Mouse (Mus musculus) layer of hippocampus, postnatal 25 days (tissue): ENCODE data around the gene Hoxa9. TPM values are rescaled to one million over a fixed set of nuclear protein-coding genes. Genes with fewer than 3 reads are reported as not detected.

Experiments used
- DNase-seq, 2 experiments: peaks; one replicate each; pipeline ENCODE4 v3.0.0; 2022; ENCODE audit warnings: mixed read lengths in 2 of 2, low spot score in 1 of 2; ENCODE audit errors: extremely low spot score in 1 of 2
- total RNA-seq, 2 experiments: library from RNA; stranded (reverse); gene quantifications; 2 replicates each; pipeline ENCODE4 v1.2.3; 2021

Hoxa9 gene
- total RNA-seq, 2 experiments from 2014 or later = not detected

DNA sequence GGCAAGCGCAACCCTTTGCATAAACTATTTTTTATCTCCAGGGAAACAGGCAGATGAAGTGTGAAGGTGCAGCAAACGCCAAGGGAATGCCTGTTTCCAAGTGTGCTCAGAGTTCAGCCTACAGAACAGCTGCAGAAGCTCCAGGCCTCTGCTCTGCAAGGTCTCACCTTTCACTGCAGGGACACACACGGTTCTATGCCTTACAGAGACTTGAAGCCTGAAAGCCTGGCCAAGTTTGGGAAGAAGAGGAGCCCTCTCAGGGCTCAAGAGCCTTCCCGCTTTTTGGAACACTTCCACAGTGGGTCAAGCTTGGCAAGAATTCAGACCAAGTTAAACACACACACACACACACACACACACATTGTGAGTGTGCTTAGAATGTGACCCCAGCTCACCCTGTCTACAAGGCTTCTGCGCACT is 41.7 kb downstream of the Hoxa9 start:
- no peak for DNase-seq

DNA sequence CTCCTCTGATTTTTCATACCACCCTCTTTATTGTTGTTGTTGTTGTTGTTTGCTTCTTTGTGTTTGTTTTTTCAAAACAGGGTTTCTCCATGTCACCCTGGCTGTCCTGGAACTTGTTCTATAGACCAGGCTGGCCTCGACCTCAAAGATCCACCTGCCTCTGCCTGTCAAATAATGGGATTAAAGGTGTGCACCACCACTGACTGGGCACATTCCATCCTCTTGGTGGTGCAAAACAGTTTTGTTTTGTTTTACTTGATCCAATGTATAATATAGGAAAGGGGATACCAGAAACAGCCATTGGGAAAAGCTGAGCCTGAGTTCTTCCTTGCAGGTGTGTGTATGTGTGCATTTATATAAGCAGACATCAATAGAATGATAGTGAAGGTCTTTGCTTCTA is 44.4 kb downstream of the Hoxa9 start:
- no peak for DNase-seq

DNA sequence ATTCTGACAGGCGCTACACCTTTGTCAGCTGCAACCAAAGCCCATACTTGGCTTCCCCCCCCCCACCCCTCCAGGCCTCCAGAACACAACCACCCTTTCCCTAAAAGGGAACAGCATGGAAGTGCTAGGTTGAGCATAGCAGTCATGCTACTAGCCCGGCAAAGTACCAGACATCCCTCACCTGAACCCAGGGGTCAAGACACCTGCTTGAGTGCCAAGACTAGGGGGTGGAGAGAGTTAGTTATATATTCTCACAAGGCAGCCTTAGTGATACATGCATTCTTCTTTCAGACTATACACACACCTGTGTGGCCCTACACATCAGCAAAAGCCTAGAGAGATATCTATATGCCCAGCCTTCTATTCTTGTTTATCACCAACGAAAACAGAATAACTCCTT is 45.1 kb downstream of the Hoxa9 start:
- no peak for DNase-seq

DNA sequence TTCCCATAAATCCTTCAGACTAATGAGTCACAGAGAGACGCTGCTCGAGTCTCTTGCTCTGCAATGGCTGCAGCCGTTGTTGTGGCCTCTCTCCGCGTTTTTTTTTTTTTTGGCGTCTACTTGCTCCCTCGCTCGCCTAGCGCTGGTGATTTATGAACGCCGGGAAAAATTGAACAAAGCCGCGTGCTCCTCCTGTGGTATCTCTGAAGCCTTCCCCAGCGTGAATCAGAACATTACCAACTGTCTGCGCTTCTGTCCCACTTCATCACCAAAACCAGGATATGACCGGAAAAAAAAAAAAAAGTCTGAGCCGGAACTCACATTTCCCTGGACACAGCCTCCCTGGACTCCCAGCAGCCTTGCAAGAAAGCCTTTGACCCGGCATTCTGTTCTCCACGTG is 45.7 kb downstream of the Hoxa9 start:
- DNase-seq = no peak

DNA sequence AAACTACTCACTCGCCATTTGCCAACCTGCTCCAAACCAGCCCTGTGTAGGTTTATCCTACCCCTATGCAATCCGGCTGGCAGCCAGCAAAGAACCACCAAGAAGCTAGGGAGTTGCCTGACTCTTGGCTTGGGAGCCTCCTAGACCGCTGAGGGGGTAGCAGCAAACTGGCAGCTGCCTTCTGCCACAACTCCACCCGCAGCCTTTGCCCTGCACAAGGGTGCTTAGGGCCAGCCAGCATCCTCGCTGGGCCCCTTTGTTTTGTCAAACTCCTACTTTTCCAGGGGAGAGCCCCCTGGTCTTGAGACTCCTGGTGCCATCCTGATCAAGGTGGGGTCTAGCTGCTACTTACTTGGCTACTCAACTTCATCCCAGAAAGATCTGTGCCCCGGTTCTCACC is 46.2 kb downstream of the Hoxa9 start:
- DNase-seq = no peak

DNA sequence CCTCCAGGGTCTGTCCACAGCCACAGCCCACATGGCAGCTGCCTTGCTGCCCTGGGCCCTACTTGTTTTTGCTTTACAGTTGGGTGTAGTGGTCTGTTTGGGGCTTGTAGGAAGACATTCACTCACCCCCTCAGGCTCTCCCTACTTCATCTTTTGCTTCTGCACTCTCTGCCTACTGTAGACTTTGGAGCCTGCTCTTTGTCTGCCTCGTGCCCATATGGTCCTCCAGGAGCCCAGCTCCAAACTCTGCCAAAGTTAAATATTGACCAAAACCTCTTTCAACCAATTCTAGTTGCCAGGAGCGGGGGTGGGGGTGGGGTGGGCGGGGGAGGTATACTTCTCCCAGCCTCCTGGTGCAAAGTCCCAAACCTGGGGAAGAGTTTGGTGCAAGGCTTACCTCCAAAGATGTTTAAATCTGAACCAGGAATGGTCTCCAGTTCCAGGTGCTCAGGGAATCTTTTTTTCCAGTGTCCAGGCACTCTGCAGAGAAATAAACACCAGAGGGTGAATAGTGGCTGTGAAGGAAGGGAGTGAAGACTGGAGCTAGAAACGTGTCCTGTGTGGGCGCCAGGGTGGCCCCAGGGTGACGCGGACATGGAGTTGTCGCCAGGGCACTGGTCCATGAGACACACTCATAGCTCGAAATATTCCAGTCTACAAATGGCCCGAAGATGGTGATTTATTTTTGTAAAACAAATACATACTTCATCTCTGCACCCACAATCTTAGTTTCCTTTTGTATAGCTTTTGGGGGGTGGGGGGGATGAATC is 47.4 kb downstream of the Hoxa9 start:
- DNase-seq = no peak

DNA sequence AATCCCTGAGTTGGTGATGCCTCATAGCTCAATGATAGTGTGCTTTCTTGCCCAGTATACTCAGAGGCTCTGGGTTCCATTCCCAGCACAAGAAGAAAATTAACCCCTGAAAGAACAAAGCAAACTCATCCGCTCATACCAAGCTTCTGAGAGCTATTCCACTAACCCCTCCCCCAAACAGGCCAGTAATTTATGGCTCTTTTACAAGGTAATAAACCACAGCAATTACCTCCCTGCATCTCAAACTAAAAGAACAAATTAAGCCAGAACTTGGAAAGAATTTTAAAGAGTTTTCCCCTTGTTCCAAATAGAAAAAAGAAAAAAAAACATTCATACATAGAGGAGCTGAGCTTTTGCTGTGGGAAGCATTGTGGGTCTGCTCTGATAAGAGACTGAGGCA is 48.1 kb downstream of the Hoxa9 start:
- no peak for DNase-seq

DNA sequence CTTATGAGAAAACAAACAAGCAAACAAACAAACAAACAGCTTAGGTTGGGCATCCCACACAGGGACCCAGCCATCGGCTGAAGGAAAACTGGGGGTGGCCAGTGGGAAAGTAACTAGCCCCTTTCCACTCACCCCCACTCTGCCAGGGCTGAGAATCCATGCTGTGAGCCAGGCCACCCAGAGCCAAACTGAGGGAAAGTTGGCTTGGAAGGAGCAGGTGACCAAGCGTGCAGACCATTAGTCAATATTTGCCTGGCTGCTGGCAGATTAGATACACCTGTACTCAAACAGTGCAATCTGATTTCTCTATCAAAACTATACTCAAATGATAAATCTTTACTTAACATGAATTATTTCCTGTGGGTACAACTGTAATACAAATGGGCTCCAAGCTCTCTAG is 48.9 kb downstream of the Hoxa9 start:
- no peak for DNase-seq

DNA sequence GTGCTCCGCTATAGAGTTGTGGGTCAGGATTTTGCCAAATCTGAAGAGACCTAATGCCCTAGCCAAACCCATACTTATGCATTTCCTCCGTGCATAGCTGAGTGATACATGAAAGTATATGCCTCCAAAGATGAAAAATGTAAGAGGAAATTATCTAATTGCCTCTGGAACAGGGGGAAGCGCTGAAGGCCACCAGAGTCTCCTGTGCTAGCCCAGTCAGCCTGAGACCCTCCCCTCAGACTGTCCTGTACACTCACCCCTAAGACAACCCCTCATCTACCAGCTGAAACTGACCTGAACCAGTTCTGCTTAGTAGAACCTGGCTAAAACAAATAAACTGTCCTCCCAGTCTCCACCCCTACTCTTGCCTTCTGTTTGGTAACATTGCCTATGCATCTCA is 50.2 kb downstream of the Hoxa9 start:
- DNase-seq = no peak

DNA sequence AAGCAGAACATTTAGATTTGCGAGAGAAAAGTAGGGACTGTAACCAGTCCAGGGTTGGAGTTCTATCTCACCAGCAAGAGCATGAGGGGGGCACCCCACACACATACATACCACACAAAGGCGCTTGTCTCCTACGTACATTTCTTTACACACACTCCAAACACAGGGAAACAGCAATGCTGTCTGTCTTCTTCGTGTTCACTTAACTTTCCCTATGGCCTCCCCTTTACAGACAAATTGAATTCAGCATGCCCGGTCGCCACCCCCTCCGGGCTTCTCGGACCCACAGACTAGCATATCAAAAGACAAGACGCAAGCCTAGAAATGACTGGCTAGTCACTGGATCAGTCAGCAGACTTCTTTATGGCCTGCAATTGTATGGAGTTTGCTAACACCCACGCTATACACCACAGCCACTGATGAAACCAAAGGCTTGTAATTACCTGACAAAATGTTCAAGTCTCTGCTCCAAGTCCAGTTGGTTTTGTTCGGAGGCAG is 50.6 kb downstream of the Hoxa9 start:
- DNase-seq = no peak

DNA sequence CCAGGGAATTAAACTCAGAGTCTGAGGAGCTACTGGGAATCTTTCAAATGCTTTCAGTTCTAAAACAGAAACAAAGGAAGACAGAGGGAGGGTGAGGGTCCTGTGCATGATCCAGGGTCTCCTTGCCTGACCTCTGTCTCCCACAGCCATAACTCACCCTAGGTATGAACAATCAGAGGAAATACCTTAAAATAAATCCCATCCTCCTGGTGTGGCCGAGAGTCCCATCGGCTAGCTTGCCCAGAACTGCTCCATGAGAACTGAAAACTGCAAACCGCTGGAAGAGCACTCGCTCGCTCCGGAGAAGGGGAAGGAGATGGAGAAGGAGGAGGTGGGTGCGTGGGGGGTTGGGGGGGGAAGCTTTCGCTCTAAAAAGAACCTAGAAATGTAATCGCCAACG is 51.2 kb downstream of the Hoxa9 start:
- DNase-seq = no peak

DNA sequence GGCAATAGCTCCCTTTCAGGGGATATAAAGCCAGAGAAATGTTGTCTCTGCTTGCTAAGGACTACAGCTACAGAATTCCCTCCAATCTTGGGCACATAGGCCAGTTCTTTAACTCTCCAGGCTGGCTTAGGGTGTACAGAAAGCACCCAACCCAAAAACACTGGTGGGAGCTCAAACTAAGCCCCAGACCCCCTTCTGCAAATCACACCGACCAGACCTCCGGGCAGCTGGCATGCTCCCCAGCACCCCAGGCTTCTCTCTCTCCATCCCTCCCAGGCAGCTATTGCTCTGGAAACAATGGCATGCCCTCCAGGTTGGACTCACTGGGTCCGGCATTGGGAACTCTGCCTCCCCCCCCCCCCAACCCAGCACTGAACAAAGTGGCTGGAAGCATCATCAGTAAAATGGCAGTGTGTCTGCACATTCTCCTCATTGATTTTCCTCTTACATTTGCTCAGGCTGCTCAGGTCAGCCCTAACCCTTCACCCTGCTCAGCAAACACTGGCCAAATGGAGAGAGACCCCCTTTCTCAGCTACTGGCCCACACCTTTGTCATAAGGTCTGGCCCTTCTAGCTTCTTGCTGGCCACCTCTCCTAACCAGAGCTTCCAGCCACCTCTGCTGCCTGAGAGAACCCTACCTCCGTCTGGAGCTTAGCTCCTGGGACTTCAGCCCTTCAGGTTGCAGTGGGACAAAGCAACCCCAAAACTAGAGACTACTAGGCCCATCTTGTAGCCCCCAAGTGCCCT is 51.8 kb downstream of the Hoxa9 start:
- no peak for DNase-seq

DNA sequence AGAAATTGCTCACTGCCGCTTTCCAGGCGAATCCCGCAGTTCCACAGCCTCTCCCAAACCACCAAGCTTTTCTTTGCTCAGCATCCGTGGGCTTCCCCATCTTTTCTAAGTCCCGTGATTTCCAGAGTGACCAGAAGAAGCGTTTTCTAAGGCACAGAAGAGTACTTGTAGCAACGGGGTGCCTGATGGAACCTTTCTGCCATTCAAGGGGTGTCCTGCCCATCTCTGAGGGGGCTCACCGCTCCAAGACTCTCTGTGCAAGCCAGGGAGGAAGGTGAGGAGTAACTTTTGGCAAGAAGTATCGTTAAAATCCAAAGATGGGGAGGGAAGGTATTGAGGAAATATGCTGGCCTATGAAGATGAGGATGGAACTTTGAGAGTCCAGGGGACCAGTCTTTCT is 53.1 kb downstream of the Hoxa9 start:
- DNase-seq = no peak

DNA sequence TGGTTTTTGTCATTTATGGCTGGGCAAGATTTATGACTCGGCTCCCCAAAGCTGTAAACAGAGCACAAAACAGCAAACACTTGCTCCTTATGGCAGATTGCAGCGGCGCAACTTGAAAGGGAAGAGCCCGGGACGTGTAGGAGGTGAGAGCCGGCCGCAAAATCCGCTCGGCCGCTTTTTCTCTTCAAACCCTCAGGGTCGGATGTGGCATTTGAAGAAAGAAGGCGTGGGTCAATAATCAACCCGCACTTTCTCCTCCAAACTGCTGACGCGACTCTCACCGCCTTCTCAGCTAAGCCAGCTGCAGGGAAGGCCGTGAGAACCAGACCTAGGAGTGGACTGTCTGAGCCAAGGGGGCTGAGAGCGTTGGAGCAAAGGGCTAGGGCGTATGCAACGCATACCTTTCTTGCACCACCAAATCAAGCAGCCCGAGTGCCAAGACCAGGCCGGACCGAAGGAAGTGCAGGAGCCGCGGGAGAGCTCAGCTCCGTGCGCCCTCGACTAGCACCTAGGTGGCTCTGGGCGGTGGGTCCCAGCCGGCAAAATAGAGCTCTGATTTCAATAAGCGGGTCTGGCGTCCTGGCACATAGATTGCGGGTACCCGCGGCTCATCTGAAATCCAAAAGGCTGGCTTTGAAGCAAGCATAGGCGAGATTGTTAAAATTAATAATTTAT is 53.7 kb downstream of the Hoxa9 start, which contains the start of gene 5730596B20Rik:
5730596B20Rik (plus strand) TSS at position 438 of the 675 bp plus-strand sequence.
- no peak for DNase-seq

DNA sequence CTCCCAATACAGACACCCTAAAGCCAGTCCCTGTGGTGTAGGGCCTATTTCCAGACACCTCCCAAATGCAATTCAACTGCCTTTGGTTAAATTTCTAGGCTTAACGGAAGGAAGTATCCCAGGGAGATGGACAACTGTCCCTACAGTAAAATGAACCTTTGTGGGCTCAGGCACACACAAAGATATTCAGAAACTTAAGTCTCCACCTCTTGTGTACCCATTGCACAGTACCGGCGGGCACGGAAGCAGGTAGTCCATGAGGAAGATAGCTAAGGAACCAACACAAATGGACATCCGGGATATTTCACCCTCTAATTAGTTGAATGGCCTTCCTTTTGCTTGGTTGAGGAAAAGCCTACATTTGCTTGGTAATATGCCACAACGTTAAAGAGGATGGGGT is 54.5 kb downstream of the Hoxa9 start:
- DNase-seq = no peak

DNA sequence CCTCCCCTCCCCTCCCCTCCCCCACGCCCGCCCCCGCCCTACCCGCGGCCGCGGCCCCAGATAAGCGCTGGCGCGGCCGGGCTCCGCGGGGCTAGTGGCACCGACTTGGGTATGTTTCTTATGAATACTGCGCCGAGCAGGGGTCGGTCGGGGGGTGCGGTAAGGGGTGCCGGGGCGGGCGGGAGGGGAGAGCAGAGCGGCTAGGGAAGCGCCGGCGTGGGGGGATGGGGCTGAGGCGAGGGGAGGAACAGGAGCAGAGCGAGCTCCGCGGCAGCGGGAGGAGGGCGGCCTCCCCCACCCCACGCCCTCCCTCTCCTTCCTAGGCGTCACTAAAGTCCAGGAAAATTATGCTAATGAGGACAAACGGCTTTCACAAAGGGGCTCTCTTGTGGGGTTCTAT is 55.0 kb downstream of the Hoxa9 start:
- DNase-seq = no peak

DNA sequence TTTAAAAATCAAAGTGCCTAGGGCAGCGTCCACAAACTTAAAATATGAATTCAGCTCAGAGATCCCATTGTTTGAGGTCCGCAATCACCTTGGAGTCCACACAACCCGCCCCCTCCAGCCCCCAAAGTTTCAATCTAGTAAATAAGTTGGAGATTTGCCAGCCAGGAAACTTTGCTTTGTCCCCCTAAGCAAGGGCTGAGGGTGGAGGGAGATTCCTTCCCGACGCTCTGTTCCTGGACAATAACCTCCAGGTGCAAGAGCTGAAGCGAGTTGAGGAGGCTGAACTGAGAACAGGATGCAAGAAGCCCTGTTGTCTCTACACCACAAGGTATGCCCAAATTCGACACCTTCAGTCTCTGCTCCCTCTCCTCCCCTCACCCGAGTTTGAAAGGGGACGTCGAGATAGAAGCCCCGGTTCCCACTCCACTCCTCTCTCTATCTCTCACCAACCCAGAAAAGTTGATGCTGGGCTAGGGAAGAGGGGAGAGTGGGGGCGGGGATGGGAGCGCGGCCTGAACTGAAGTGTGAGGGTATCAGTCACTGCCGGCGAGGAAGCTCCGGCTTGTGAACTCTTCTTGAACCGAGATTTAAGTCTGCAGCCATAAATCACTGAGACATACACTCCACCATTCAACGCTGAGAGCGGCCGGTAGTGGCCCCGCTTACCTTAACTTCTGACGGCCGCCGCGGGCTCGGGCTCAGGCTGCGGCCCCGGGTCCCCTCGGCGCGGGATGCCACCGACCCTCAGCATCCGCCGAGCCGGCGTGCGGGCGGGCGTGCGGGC is 55.7 kb downstream of the Hoxa9 start:
- no peak for DNase-seq

DNA sequence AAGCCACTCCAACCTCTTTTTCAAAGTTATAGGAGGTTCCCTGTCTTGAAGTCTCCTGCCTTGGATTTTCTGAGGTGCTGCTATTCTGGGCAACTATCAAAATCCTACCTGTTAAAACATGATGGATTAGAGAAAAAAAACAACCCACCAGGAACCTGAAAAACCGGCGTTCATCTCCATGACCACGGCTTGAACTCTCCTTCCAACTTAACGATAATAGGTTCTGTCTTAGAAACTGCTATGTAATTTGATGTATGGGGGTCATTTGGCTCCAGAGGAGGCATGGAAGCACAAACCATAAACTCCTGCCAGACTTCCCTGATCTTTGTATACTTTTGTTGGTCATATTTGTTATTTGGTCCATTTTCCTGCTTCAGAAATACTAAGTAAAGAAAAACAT is 57.2 kb downstream of the Hoxa9 start:
- no peak for DNase-seq
